Mouse (Mus musculus): ENCODE results near the gene Zfp771.

The Zfp771 gene

GRCm38 (mm10) chr7:127253821-127254769, 10.0 kb downstream of the Zfp771 start:
- peak; percentile 98 to 99 for DNase-seq

DNA sequence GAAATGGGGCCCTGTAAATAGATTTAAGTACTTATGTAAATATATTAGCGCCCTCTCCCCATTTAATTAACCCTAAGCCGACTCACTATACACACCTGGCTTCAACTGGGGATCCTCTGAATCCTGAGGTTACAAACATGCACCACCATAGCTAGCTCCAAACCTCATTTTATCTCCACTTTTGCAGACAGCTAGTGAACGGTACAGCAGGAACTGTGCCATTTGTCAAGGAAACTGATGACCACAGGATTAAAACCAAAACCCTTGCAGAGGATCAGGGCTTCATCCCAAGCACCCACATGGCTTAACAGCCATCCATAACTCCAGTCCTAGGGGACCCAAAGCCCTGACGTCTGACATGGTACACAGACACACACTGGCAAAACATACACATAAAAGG, 10.9 kb downstream of the Zfp771 start:
- no peak for DNase-seq

- DNase-seq, result no peak
Observed at GRCm38 (mm10) chr7:127255965-127256364, 11.9 kb downstream of the Zfp771 start.

GRCm38 (mm10) chr7:127256518-127256917, 12.4 kb downstream of the Zfp771 start:
- DNase-seq, result no peak

GRCm38 (mm10) chr7:127259186-127259905, 15.3 kb downstream of the Zfp771 start:
- DNase-seq, result no peak

GRCm38 (mm10) chr7:127260309-127261111, 16.4 kb downstream of the Zfp771 start, which contains the start of gene Dctpp1:
Dctpp1 (minus strand) TSS chr7:127260709.
- DNase-seq, result peak; percentile 96 to 98

GRCm38 (mm10) chr7:127262218-127262961, 18.3 kb downstream of the Zfp771 start:
- DNase-seq, result peak in 1 of 2 experiments; percentile 15

- no peak for DNase-seq
Observed at GRCm38 (mm10) chr7:127263526-127263925, 19.5 kb downstream of the Zfp771 start.

- DNase-seq, result no peak
Observed at GRCm38 (mm10) chr7:127270256-127270655, 26.2 kb downstream of the Zfp771 start.

- no peak for DNase-seq
Observed at GRCm38 (mm10) chr7:127270666-127271065, 26.6 kb downstream of the Zfp771 start.

- no peak for DNase-seq
Observed at GRCm38 (mm10) chr7:127271093-127271492, 27.0 kb downstream of the Zfp771 start.

DNA sequence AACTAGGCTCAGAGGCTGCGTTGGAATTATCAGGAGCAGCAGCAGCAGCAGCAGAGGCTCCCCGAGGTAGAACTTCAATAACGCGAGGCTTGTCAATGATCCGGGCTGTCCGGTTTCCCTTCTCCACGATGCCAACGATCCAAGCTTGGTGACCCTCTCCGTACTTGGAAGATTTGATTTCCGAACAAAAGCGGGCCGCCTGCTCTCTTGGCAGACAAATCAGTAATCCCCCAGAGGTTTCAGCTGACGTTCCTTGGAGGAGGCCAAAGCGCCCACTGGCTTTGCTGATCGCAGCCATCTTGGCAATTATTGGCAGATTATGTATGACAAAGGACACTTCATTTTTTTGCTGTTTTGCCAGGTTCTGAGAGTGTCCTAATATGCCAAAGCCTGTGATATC, 28.5 kb downstream of the Zfp771 start:
- peak; percentile 48 to 50 for DNase-seq

DNA sequence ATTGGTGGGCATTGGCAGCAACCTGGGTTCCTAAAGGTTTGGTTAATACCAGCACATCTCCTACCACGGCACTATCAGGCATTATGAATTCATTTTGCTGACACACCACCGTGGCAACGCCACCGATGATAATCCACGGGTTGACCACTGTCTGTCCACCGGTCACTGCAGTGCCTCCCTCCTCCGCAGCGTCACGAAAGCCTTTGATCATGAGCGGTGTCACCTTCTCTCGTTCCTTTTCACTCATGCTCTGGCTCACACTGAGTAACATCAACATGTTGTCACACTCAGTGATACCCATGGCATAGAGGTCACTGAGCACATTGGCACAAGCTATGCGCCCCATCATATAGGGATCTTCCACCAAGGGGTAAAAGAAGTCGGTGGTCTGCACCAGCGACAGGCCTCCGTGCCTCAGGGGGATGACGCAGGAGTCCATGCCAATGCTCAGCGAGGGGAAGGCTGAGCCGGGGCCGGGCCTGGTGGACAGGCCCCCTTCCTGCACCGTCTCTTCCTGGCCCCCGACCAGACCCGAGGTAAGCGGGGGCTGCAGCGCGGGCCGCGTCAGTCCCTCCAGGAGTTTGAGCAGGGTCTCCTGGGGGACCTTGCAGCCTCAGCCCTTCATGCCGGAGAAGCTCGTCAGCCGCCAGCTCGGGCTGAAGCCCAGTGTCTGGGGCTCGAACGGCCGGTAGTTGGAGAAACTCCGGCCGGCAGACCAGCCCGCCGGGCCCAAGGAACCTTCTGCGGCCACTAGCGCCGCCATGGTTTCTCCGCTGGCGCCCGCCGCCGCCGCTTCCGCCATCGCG, 29.2 kb downstream of the Zfp771 start:
- DNase-seq, result peak; percentile 72 to 74

- peak; percentile 97 to 98 for DNase-seq
Observed at GRCm38 (mm10) chr7:127273925-127274789, 30.1 kb downstream of the Zfp771 start, which contains the start of gene Sephs2. Sephs2 (minus strand) TSS chr7:127274055.

DNA sequence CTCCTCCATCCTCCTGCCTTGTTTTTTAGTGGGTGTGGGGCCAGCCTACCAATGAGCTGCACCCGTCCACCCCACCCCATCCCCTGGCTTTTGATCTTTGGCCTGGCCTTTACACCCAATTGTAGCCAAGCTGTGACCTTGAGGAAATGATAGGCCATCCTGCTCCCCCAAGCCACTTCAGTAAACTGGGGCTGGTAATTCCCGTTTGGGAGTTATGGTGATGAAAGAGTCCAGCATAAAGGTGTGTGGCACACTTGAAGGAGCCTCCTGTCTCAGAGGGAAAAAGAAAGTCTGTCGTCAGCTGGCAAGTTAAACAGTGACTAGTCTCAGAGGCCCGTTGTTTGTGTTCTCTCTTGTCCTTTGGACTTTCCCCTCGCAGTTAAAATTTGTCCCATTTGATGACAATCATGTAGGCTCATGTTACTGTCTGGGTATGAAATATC, 32.5 kb downstream of the Zfp771 start:
- no peak for DNase-seq

DNA sequence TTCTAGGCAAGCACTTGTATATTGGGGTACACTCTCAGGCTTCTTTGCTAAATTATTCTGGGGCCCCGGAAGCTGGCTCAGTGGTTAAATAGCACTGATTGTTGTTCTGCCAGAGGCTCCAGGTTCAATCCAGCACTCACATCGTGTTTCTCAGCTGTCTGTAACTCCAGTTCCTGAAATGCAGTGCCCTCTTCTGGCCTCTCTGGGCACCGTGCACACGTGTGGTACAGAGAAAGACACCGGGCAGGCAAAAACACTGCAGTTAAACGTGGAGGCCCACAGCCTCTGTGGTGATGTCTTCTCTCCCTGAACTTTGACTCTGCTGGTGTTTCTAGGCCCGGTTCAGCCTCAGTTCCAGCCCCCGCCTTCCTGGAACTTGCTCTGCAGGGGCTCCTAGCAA, 34.2 kb downstream of the Zfp771 start:
- peak; percentile 62 to 64 for DNase-seq

DNA sequence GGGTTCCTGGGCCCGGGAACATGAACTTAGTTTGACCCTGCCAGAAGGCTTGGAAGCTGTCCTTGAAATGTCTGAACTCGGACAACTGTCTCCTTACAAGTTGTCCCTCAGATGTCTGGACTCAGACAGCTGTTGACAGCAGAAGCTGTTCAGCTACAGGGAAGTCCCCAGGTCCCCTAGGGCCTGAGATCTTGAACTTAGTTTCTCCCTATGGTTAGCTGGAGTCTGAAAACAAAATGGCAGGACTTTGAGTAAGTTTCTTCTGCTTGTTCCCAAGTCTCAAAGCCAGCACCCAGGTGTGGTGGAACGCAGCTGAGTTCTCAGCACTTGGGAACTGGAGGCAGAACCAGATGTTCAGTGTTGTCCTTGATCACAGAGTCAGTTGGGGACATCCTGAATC, 36.0 kb downstream of the Zfp771 start:
- DNase-seq, result no peak

GRCm38 (mm10) chr7:127281114-127281513, 37.0 kb downstream of the Zfp771 start:
- no peak for DNase-seq

DNA sequence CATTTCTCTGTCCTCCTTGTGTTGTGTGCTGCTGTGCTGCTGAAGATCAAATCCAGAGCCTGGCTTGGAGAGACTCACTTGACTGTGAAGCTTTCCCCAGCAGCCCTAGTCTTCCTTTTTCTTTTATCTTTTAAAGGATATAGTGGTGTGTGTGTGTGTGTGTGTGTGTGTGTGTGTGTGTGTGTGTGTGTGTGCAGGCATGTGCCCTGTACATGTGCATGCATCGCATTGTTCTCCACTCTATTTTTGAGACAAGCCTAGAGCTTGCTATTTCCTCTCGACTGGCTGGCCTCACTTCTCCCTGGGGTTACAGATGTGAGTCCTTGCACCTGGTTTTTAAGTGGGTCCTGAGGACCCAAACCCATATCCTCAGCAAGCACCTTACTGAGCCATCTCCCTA, 38.1 kb downstream of the Zfp771 start:
- DNase-seq, result no peak

- no peak for DNase-seq
Observed at GRCm38 (mm10) chr7:127285154-127285553, 41.1 kb downstream of the Zfp771 start.
